Mouse (Mus musculus) testis, adult 2 months (tissue): ENCODE data around the gene Rsf1.

Source experiments
- CTCF ChIP-seq: fragments of 200-500 bp; IDR thresholded peaks from 2 replicates; pipeline ENCODE4 v1.5.1; 2012; ENCODE audit warnings: low read depth, mild to moderate bottlenecking, inconsistent platforms, low read length, moderate library complexity; ENCODE audit not compliant: control insufficient read depth, insufficient read depth, insufficient replicate concordance
- POLR2A ChIP-seq: fragments of 200-500 bp; IDR thresholded peaks from 2 replicates; pipeline ENCODE4 v1.6.1; 2012; ENCODE audit warnings: low read depth, mild to moderate bottlenecking, inconsistent platforms, low read length, moderate library complexity; ENCODE audit not compliant: control insufficient read depth

- TF ChIP-seq POLR2A (no peak), CTCF (no peak)
Measured at GRCm38 (mm10) chr7:97741756-97742291, 162.1 kb downstream of the Rsf1 start.
